Mouse (Mus musculus) urinary bladder, adult 2 months (tissue): ENCODE data around the gene Aox1. TPM values are rescaled to one million over a fixed set of nuclear protein-coding genes. Genes with fewer than 3 reads are reported as not detected.
"Not testable (repeated sequence)": the region's sequence is repeated elsewhere in the genome, so short reads cannot be mapped to it uniquely, and the experiment has no call there.

Experiments used
- DNase-seq: peaks from one replicate; pipeline ENCODE4 v3.0.0; 2022; ENCODE audit warnings: low spot score
- polyA plus RNA-seq: library from polyadenylated mRNA; depleted of rRNA; stranded (reverse); fragments of >200 nt; gene quantifications from 2 replicates; pipeline ENCODE4 v1.2.3, GENCODE M21; 2012; rRNA removed

Gene Aox1
- 29.5 and 30.5 TPM in 2 replicates for polyA plus RNA-seq

GRCm38 (mm10) chr1:58029636-58030117 lies at the start of gene Aox1:
Aox1 (plus strand) TSS chr1:58029931.
- peak; percentile 56 for DNase-seq

GRCm38 (mm10) chr1:57989052-57989600 lies 40.6 kb upstream of the Aox1 start:
- DNase-seq = no peak

GRCm38 (mm10) chr1:57991277-57991676 lies 38.5 kb upstream of the Aox1 start:
- DNase-seq = no peak

- peak; percentile 63 for DNase-seq
These were observed 34.1 kb upstream of the Aox1 start, which contains the start of gene Sgo2a for GRCm38 (mm10) chr1:57995432-57996132. Sgo2a (plus strand) TSS chr1:57995971.

GRCm38 (mm10) chr1:57996133-57996615 lies 33.6 kb upstream of the Aox1 start:
- no peak for DNase-seq

GRCm38 (mm10) chr1:57998146-57998545 lies 31.6 kb upstream of the Aox1 start:
- DNase-seq = no peak

- not testable (repeated sequence) for DNase-seq
These were observed 23.3 kb upstream of the Aox1 start for GRCm38 (mm10) chr1:58006388-58006787.

- DNase-seq = no peak
These were observed 10.9 kb upstream of the Aox1 start, which contains the start of gene Kctd18 for GRCm38 (mm10) chr1:58018856-58019255. Kctd18 (minus strand) TSS chr1:58018956.

- no peak for DNase-seq
These were observed 2.0 kb upstream of the Aox1 start for GRCm38 (mm10) chr1:58027707-58028106.

- peak; percentile 47 for DNase-seq
These were observed 583 bp downstream of the Aox1 start for GRCm38 (mm10) chr1:58030156-58030871.

- peak; percentile 35 for DNase-seq
These were observed 1.5 kb downstream of the Aox1 start for GRCm38 (mm10) chr1:58031160-58031769.

- not testable (repeated sequence) for DNase-seq
These were observed 7.6 kb downstream of the Aox1 start for GRCm38 (mm10) chr1:58037306-58037705.

- no peak for DNase-seq
These were observed 15.3 kb downstream of the Aox1 start for GRCm38 (mm10) chr1:58045076-58045475.

- no peak for DNase-seq
These were observed 15.8 kb downstream of the Aox1 start for GRCm38 (mm10) chr1:58045546-58045945.

GRCm38 (mm10) chr1:58046721-58047290 lies 17.1 kb downstream of the Aox1 start:
- DNase-seq = no peak

GRCm38 (mm10) chr1:58049126-58049525 lies 19.4 kb downstream of the Aox1 start:
- no peak for DNase-seq

- no peak for DNase-seq
These were observed 25.9 kb downstream of the Aox1 start for GRCm38 (mm10) chr1:58055598-58055997.

GRCm38 (mm10) chr1:58056074-58056807 lies 26.5 kb downstream of the Aox1 start:
- DNase-seq = no peak

- DNase-seq = no peak
These were observed 27.2 kb downstream of the Aox1 start for GRCm38 (mm10) chr1:58056939-58057338.

GRCm38 (mm10) chr1:58058846-58059245 lies 29.1 kb downstream of the Aox1 start:
- DNase-seq = no peak

GRCm38 (mm10) chr1:58062131-58062530 lies 32.4 kb downstream of the Aox1 start:
- DNase-seq = no peak
